Mouse (Mus musculus) midbrain, embryonic 14.5 days (tissue): Measurements from ENCODE around the gene Ldlrad3. TPM values are rescaled to one million over a fixed set of nuclear protein-coding genes. Genes with fewer than 3 reads are reported as not detected.

Experiments used
- ATAC-seq: fragments of 200-750 bp; cut with Nextera tagmentation; 2 replicates; pipeline ENCODE4 v1.8.0; 2017; ENCODE audit warnings: moderate number of reproducible peaks, moderate library complexity; ENCODE audit not compliant: low FRiP score, low TSS enrichment
- DNase-seq: peaks from one replicate; pipeline ENCODE4 v3.0.0-alpha.2; 2015
- H3K27ac ChIP-seq: fragments of 300-500 bp; sonication (generic); replicated peaks from 2 replicates; pipeline ENCODE4 v1.5.1; 2014; ENCODE audit warnings: mild to moderate bottlenecking, low read depth, low read length, moderate library complexity
- H3K27me3 ChIP-seq: fragments of 300-500 bp; sonication (generic); 2 replicates; pipeline ENCODE4 v1.6.1; 2014; ENCODE audit warnings: low read length, control low read depth, mixed read lengths; ENCODE audit not compliant: control insufficient read depth, insufficient read depth
- H3K36me3 ChIP-seq: fragments of 300-500 bp; sonication (generic); 2 replicates; pipeline ENCODE4 v1.6.1; 2014; ENCODE audit warnings: low read length, control low read depth; ENCODE audit not compliant: control insufficient read depth, insufficient read depth
- H3K4me1 ChIP-seq: fragments of 300-500 bp; sonication (generic); 2 replicates; pipeline ENCODE4 v1.6.1; 2014; ENCODE audit warnings: mild to moderate bottlenecking, antibody characterized with exemption, low read length, control low read depth; ENCODE audit not compliant: control insufficient read depth, insufficient read depth
- H3K4me2 ChIP-seq: fragments of 300-500 bp; sonication (generic); 2 replicates; pipeline ENCODE4 v1.6.1; 2014; ENCODE audit warnings: mild to moderate bottlenecking, low read length, moderate library complexity
- H3K4me3 ChIP-seq: fragments of 300-500 bp; sonication (generic); replicated peaks from 2 replicates; pipeline ENCODE4 v1.5.1; 2014; ENCODE audit warnings: low read depth, low read length
- H3K9ac ChIP-seq: fragments of 300-500 bp; sonication (generic); replicated peaks from 2 replicates; pipeline ENCODE4 v1.6.1; 2014; ENCODE audit warnings: mild to moderate bottlenecking, low read length, moderate library complexity
- H3K9me3 ChIP-seq: fragments of 300-500 bp; sonication (generic); 2 replicates; pipeline ENCODE4 v1.6.1; 2016; ENCODE audit warnings: low read length, control low read depth, mixed read lengths; ENCODE audit not compliant: control insufficient read depth
- WGBS: fragments of 180-500 bp; shearing (Covaris S2); extraction: QIAGEN DNeasy Blood & Tissue Kit; methylation state at CpG from one replicate; pipeline ENCODE4 v1.1.7; 2014; 5-methylcytosine and 5-hydroxymethylcytosine counted together
- polyA plus RNA-seq: library from polyadenylated mRNA; unstranded; fragments of >200 nt; fragmentation: Nextera tagmentation; extraction: Ambion mirVana; gene quantifications from 2 replicates; pipeline ENCODE4 v1.2.1, GENCODE M21; 2014

Gene Ldlrad3
- polyA plus RNA-seq: 17.9 and 34.0 TPM in 2 replicates

DNA sequence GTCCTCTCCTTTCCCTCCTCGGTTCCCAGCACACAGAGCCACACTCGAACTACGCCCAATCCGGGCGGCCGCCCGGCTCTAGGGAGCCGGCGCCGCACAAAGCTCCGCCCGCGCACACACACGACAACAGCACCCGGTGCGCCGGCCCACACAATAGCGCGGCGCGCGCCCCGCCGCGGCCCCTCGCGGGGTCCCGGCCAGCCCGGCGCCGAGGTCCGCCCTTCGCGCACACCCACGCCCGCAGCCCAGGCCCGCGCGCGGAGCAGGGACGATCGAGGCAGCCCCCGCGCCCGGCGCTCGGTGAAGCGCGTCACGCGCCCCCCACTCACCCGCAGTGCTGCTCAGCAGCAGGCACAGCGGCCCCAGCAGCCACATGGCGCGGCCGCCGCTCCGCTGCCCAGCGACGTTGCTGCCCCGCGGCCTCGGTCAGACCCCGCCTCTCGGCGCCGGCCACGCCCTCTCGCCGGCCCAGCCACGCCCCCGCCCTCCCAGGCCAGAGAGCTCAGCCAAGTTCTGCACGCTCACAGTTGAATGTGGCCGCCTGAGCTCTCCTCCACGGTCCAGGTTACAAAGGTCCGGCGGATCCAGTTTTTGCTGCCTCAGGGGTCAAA is at the start of gene Ldlrad3:
Gene Ldlrad3 (minus strand): TSS at position 435 of the 611 bp plus-strand sequence.
- ATAC-seq: peak; percentile 93
- peak within 1 kb of the TSS; percentile 69 for H3K4me2 ChIP-seq
- H3K36me3 ChIP-seq: no peaks in the 10 kb centered on the region
- H3K4me3 ChIP-seq: peak within 1 kb of the TSS; percentile 68
- H3K27ac ChIP-seq: peak within 1 kb of the TSS; percentile 90
- no peaks in the 10 kb centered on the region for H3K27me3 ChIP-seq
- peaks cover 21% of the 10 kb centered on the region; the same call in 1 of the 2 replicates for H3K4me1 ChIP-seq
- WGBS: under 1% methylated on average over 76 of the region's 77 CpGs
- DNase-seq: peak; percentile 87
- H3K9me3 ChIP-seq: no peaks in the 10 kb centered on the region
- peak within 1 kb of the TSS; percentile 85 for H3K9ac ChIP-seq

- Histone ChIP-seq H3K9me3 (no peaks in the 10 kb centered on the region), H3K9ac (no peak overlapping the region), H3K4me2 (no peak overlapping the region), H3K27ac (peak overlapping the region; percentile 67), H3K4me1 (peaks cover 9% of the 10 kb centered on the region), H3K4me3 (no peak overlapping the region), H3K27me3 (no peaks in the 10 kb centered on the region), H3K36me3 (no peaks in the 10 kb centered on the region)
- ATAC-seq (peak; percentile 53), DNase-seq (peak; percentile 59)
- 39% methylated on average over 5 of the region's 5 CpGs for WGBS
These were observed 45.3 kb upstream of the Ldlrad3 start for GRCm38 (mm10) chr2:102231470-102231869.

DNA sequence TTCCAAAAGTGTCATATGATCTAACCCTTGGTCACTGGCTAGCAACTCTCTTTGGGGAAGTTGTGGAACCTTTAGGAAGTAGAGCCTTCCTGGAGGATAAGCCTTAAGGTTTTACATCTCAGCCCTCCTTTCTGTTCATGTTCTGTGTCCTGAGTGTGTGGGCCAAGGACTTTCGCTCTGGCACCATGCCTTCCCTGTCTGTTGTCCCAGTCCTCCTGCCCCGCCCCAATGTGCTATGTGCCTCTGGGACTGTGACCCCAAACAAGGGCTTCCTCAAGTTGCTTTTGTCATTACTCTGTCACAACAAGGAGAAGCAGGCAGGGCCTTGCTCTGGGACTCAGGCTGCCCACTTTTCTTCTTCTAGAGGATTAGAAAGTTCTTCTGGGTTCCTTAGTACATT is 42.9 kb upstream of the Ldlrad3 start:
- ATAC-seq: no peak
- WGBS: 96% methylated on average over 2 of the region's 2 CpGs
- no peak overlapping the region for H3K4me2 ChIP-seq

DNA sequence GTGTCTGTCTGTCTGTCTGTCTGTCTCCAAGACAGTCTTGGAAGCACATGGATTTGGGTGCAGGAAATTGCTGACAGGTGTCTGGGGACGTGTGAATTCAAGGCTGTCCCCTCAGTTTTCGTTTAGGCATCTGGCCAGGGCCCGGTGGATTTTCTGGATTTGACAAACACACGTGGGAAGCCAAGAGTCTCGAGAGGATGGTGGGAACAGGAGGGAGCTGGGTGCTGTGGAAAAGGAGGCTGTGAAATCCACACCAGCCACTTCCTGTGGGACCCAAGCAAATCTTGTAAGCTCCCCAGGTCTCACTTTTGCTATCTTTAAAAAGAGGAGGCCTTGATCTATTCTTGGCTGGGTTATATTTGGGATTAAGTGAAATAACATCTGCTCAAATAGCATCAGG is 42.1 kb upstream of the Ldlrad3 start:
- Histone ChIP-seq H3K4me3 (no peak overlapping the region), H3K27me3 (no peaks in the 10 kb centered on the region), H3K4me1 (peaks cover 24% of the 10 kb centered on the region), H3K36me3 (no peaks in the 10 kb centered on the region), H3K27ac (no peak overlapping the region), H3K4me2 (no peak overlapping the region), H3K9ac (no peak overlapping the region), H3K9me3 (no peaks in the 10 kb centered on the region)
- DNase-seq (no peak), ATAC-seq (no peak)
- WGBS: 79% methylated on average over 5 of the region's 5 CpGs

More for the DNA sequence above, 42.9 kb upstream of the Ldlrad3 start:
- Histone ChIP-seq H3K36me3 (no peaks in the 10 kb centered on the region), H3K27ac (no peak overlapping the region), H3K4me1 (peaks cover 16% of the 10 kb centered on the region), H3K9me3 (no peaks in the 10 kb centered on the region), H3K9ac (no peak overlapping the region), H3K4me3 (no peak overlapping the region), H3K27me3 (no peaks in the 10 kb centered on the region)
- DNase-seq: no peak

GRCm38 (mm10) chr2:102227839-102228238 is 41.7 kb upstream of the Ldlrad3 start:
- Histone ChIP-seq H3K4me2 (no peak overlapping the region), H3K27me3 (no peaks in the 10 kb centered on the region), H3K36me3 (no peaks in the 10 kb centered on the region), H3K27ac (no peak overlapping the region), H3K9ac (no peak overlapping the region), H3K4me1 (peaks cover 29% of the 10 kb centered on the region), H3K4me3 (no peak overlapping the region), H3K9me3 (no peaks in the 10 kb centered on the region)
- ATAC-seq: no peak
- 95% methylated on average over 8 of the region's 8 CpGs for WGBS
- no peak for DNase-seq

DNA sequence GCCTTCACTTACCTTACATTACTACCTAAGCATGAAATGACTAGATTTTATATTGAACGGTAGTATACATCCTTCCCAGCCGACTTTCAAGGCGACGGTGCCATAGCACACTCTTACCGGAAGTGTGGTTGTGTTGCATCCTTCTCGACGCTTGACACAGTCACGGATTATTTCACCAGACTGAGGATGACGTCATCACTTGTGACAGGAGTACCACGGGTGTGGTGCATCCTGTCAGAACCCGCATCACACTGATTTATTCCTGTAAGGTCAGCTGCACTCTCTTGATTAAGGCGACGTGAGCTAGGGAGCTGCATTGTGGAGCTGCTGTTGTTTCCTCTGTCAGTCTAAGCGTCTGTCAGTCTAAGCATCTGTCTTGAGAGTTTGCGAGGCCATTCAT is 40.1 kb upstream of the Ldlrad3 start:
- peaks cover 22% of the 10 kb centered on the region for H3K4me1 ChIP-seq
- H3K9me3 ChIP-seq: no peaks in the 10 kb centered on the region
- DNase-seq: no peak
- H3K9ac ChIP-seq: no peak overlapping the region
- no peaks in the 10 kb centered on the region for H3K36me3 ChIP-seq
- H3K27me3 ChIP-seq: no peaks in the 10 kb centered on the region
- 59% methylated on average over 15 of the region's 15 CpGs for WGBS
- no peak overlapping the region for H3K4me2 ChIP-seq
- ATAC-seq: no peak
- H3K4me3 ChIP-seq: no peak overlapping the region
- no peak overlapping the region for H3K27ac ChIP-seq

GRCm38 (mm10) chr2:102223355-102224128 is 37.4 kb upstream of the Ldlrad3 start:
- WGBS: 1% methylated on average over 11 of the region's 11 CpGs

GRCm38 (mm10) chr2:102222749-102223148 is 36.6 kb upstream of the Ldlrad3 start:
- Histone ChIP-seq H3K4me2 (0 out of 2 replicates have a peak overlapping the region, but pooled peaks have one; percentile 25), H3K27ac (peak overlapping the region; percentile 78), H3K9ac (no peak overlapping the region), H3K36me3 (no peaks in the 10 kb centered on the region), H3K27me3 (no peaks in the 10 kb centered on the region), H3K4me3 (no peak overlapping the region), H3K4me1 (peaks cover 20% of the 10 kb centered on the region), H3K9me3 (no peaks in the 10 kb centered on the region)
- no peak for DNase-seq
- WGBS: 56% methylated on average over 3 of the region's 3 CpGs
- ATAC-seq: 0 out of 2 replicates have a peak, but pooled peaks have one; percentile 32

More at GRCm38 (mm10) chr2:102223355-102224128, 37.4 kb upstream of the Ldlrad3 start:
- peaks cover 20% of the 10 kb centered on the region for H3K4me1 ChIP-seq
- H3K27ac ChIP-seq: peak overlapping the region; percentile 78
- peak; percentile 57 for ATAC-seq
- DNase-seq: peak; percentile 61
- H3K36me3 ChIP-seq: no peaks in the 10 kb centered on the region
- peak overlapping the region; percentile 20; the same call in 1 of the 2 replicates for H3K9ac ChIP-seq
- H3K9me3 ChIP-seq: no peaks in the 10 kb centered on the region
- no peak overlapping the region for H3K4me3 ChIP-seq
- H3K4me2 ChIP-seq: peak overlapping the region; percentile 25; the same call in 1 of the 2 replicates
- no peaks in the 10 kb centered on the region for H3K27me3 ChIP-seq
